ENCODE assay signal across 23 mouse cellular contexts in the genomic region with DNA sequence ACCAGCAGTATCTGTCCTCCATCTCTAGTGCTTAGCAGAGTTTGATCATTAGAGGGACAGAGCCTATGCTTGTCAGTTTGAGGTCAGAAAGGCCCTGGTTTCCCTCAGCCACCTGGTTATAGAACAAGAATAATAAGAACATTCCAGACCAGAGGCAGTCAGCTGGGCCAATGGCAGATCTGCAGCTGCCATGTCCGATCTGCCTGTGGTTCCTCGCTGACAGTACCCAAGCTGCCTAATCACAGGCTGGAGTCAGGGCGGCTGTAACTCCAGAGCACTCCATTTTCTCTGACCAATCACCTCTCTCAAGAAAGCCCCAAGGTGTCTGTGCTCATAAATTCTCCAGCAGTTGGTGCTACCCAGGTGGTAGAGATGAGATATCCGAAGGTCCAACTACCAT. TPM values are rescaled to one million over a fixed set of nuclear protein-coding genes. Genes with fewer than 3 reads are reported as not detected.
A peak's percentile ranks its signal among the peaks of the same experiment; 100 is the strongest.
DNase-seq lines count a peak whose midpoint lies in the region; ATAC-seq and TF ChIP-seq lines count a peak whose summit lies in the region.
"Had no signal": no experiment of that assay in that cellular context is flagged by ENCODE, and none has a peak within 500 bp of the region (broad histone marks: within the 10 kb centered on the region; RNA-seq: fewer than 3 reads in every experiment).

No protein-coding gene starts in this region.

- TF ChIP-seq CTCF in thymus, adult 2 months (IDR thresholded peaks at IDR 0.05; ENCODE audit: borderline replicate concordance, control insufficient read depth, extremely low read depth, insufficient read depth, low read length, poor library complexity), result no peak

- DNase-seq in thymus, adult 2 months, result no peak
- DNase-seq in thymus, postnatal 25 days, result no peak
- DNase-seq in kidney, adult 8-10 months, result no peak
- DNase-seq in gastrocnemius, postnatal 36 days, result no peak
- no peak for DNase-seq in urinary bladder, adult 2 months (ENCODE audit: low spot score)
- DNase-seq: cerebellum, adult 11-12 months; cerebellum, postnatal 36 days; kidney, adult 18-20 months; kidney, postnatal 25 days had no signal

- 31% methylated on average over 4 of the region's 4 CpGs for WGBS in thymus, adult 2 months

- H3K4me3 ChIP-seq in thymus, adult 2 months (ENCODE audit: control insufficient read depth, insufficient read depth, low read length), result no peak overlapping the region
- peak overlapping the region; percentile 47 for H3K4me3 ChIP-seq in megakaryocyte, embryonic 14.5 days (replicated peaks)
- H3K4me3 ChIP-seq: heart, embryonic 10.5 days; left cerebral cortex, adult 2 months; neural tube, embryonic 12.5 days had no signal

- no peaks in the 10 kb centered on the region for H3K27me3 ChIP-seq in thymus, adult 2 months (ENCODE audit: control insufficient read depth, insufficient read depth, low read length)
- no peaks in the 10 kb centered on the region for H3K27me3 ChIP-seq in megakaryocyte, embryonic 14.5 days (replicated peaks)
- H3K27me3 ChIP-seq: neural tube, embryonic 12.5 days had no signal

- peak overlapping the region; percentile 92 for H3K27ac ChIP-seq in thymus, adult 2 months (ENCODE audit: control insufficient read depth, insufficient read depth, low read length)
- H3K27ac ChIP-seq: heart, embryonic 10.5 days; hindbrain, postnatal 0 days; left cerebral cortex, adult 2 months; macrophage; neural tube, embryonic 12.5 days had no signal

- TF ChIP-seq POLR2A in thymus, adult 2 months (IDR thresholded peaks at IDR 0.05; ENCODE audit: control insufficient read depth, extremely low read depth, insufficient read depth, low read length, poor library complexity), result no peak

- H3K4me1 ChIP-seq in thymus, adult 2 months (replicated peaks; ENCODE audit: control insufficient read depth, insufficient read depth, low read length), result peaks cover 38% of the 10 kb centered on the region
- H3K4me1 ChIP-seq in megakaryocyte, embryonic 14.5 days, result peaks cover 68% of the 10 kb centered on the region
- H3K4me1 ChIP-seq: heart, embryonic 10.5 days; neural tube, embryonic 12.5 days had no signal

- H3K36me3 ChIP-seq in thymus, adult 2 months (ENCODE audit: control insufficient read depth, insufficient read depth, low read length), result no peaks in the 10 kb centered on the region
- no peaks in the 10 kb centered on the region for H3K36me3 ChIP-seq in megakaryocyte, embryonic 14.5 days (replicated peaks; ENCODE audit: low read length)
- H3K36me3 ChIP-seq: heart, embryonic 10.5 days; neural tube, embryonic 12.5 days had no signal

- intact Hi-C loops in gastrocnemius, postnatal 36 days (cut with DNase I), result no loop called here

- no peaks in the 10 kb centered on the region for H3K9me3 ChIP-seq in megakaryocyte, embryonic 14.5 days
- H3K9me3 ChIP-seq: heart, embryonic 10.5 days; neural tube, embryonic 12.5 days had no signal

- ATAC-seq in hematopoietic stem cell, adult 5-6 weeks (replicated peaks in 1 of 2; ENCODE audit: insufficient read depth in 1 of 2, low FRiP score in 2 of 2, low TSS enrichment in 1 of 2, low read depth in 1 of 2, poor library complexity in 2 of 2, severe bottlenecking in 2 of 2), result peak; percentile 9 to 18
- ATAC-seq: hindbrain, postnatal 0 days had no signal

RNA-seq across cellular contexts. Expression of a gene that starts 27.2 kb away (rescaled TPM):
- polyA plus RNA-seq in thymus, adult 2 months (2012; rRNA removed), result 645 and 923 TPM in 2 replicates
- total RNA-seq in hematopoietic stem cell, adult 5-6 weeks (2017), result 100 and 110 TPM in 2 replicates
- polyA plus RNA-seq in megakaryocyte, embryonic 14.5 days (2012; ENCODE audit: insufficient read depth, low replicate concordance), result 15.2 and 18.0 TPM in 2 replicates
- total RNA-seq in gastrocnemius, postnatal 36 days (2021), result 1 to 10 TPM in 1 of 2 experiments, under 1 TPM in 1; 0.32 to 2.4 TPM
- 3.5 and 3.9 TPM in 2 replicates for polyA plus RNA-seq in urinary bladder, adult 2 months (2012; rRNA removed)

RNA-seq across cellular contexts. Expression of a gene that starts 30.0 kb away (rescaled TPM):
- polyA plus RNA-seq in thymus, adult 2 months (2012; rRNA removed), result not detected in 2 replicates
- not detected in 2 replicates for total RNA-seq in hematopoietic stem cell, adult 5-6 weeks (2017)
- not detected in 2 replicates for polyA plus RNA-seq in megakaryocyte, embryonic 14.5 days (2012; ENCODE audit: insufficient read depth, low replicate concordance)
- not detected for total RNA-seq in gastrocnemius, postnatal 36 days (2021)
- not detected in 2 replicates for polyA plus RNA-seq in urinary bladder, adult 2 months (2012; rRNA removed)
- total RNA-seq: adrenal gland, adult 8-10 months; gastrocnemius, postnatal 4 days; heart, postnatal 25 days; hindbrain, postnatal 0 days; left cerebral cortex, adult 2 months had no signal
- polyA plus RNA-seq: brain, embryonic 14.5 days; embryonic facial prominence, embryonic 11.5 days; heart, embryonic 10.5 days; hindbrain, postnatal 0 days; limb, embryonic 11.5 days; lung, embryonic 14.5 days; macrophage; neural tube, embryonic 12.5 days had no signal

Comparison
In these comparisons a context has a peak if more than half of its experiments do, and no peak if none do; other contexts are left out.
1. RNA of a gene that starts 27.2 kb away (polyA plus RNA-seq): 645 to 923 TPM in thymus, adult 2 months; 15.2 to 18.0 TPM in megakaryocyte, embryonic 14.5 days and 3.5 to 3.9 TPM in urinary bladder, adult 2 months; every median in the first group is over 10 times any median in the second.